Mouse (Mus musculus) MEL (cell line): ENCODE results near the gene Hecw2. TPM values are rescaled to one million over a fixed set of nuclear protein-coding genes. Genes with fewer than 3 reads are reported as not detected.

Experiments
- DNase-seq: peaks from one replicate; pipeline ENCODE4 v3.0.0; 2011; ENCODE audit warnings: low read depth, low spot score
- H3K27ac ChIP-seq: 2 replicates; pipeline ENCODE4 v1.5.1; 2012; ENCODE audit warnings: low read depth, mild to moderate bottlenecking, control low read depth, low read length, moderate library complexity; ENCODE audit not compliant: control insufficient read depth
- H3K27me3 ChIP-seq, 2 experiments: fragments of 150-350 bp in 1 of 2; sonication (generic) in 1 of 2; 2 replicates each; pipeline ENCODE4 v1.6.1; 2012; ENCODE audit warnings: low read length in 2 of 2, mild to moderate bottlenecking in 2 of 2, improper control_type of control experiment in 1 of 2, moderate library complexity in 1 of 2; ENCODE audit not compliant: insufficient read depth in 2 of 2, control insufficient read depth in 1 of 2
- H3K36me3 ChIP-seq, 2 experiments: 2 replicates each; pipeline ENCODE4 v1.6.1; 2012 to 2014; ENCODE audit warnings: low read length in 2 of 2, improper control_type of control experiment in 1 of 2, inconsistent platforms in 1 of 2, mild to moderate bottlenecking in 1 of 2; ENCODE audit not compliant: insufficient read depth in 2 of 2, control insufficient read depth in 1 of 2
- H3K4me1 ChIP-seq, 2 experiments: fragments of 150-350 bp in 1 of 2; sonication (generic) in 1 of 2; 2 replicates each; pipeline ENCODE4 v1.6.1; 2012; ENCODE audit warnings: low read length in 2 of 2, improper control_type of control experiment in 1 of 2, mild to moderate bottlenecking in 1 of 2; ENCODE audit not compliant: insufficient read depth in 2 of 2, control insufficient read depth in 1 of 2
- H3K4me3 ChIP-seq, 2 experiments: fragments of 150-350 bp in 1 of 2; sonication (generic) in 1 of 2; 2 replicates each; pipeline ENCODE4 v1.5.1; 2012; ENCODE audit warnings: low read depth in 2 of 2, low read length in 2 of 2, mild to moderate bottlenecking in 2 of 2, moderate library complexity in 2 of 2, control low read depth in 1 of 2, improper control_type of control experiment in 1 of 2; ENCODE audit not compliant: control insufficient read depth in 1 of 2, insufficient read depth in 1 of 2
- H3K79me2 ChIP-seq: 2 replicates; pipeline ENCODE4 v1.6.1; 2012; ENCODE audit warnings: mild to moderate bottlenecking, low read length, moderate library complexity; ENCODE audit not compliant: control insufficient read depth, poor library complexity, insufficient read depth
- H3K9ac ChIP-seq: 2 replicates; pipeline ENCODE4 v1.6.1; 2012; ENCODE audit warnings: low read depth, mild to moderate bottlenecking, control low read depth, low read length, moderate library complexity; ENCODE audit not compliant: control insufficient read depth, poor library complexity, severe bottlenecking
- H3K9me3 ChIP-seq: fragments of 150-350 bp; sonication (generic); replicated peaks from 2 replicates; pipeline ENCODE4 v1.6.1; 2012; ENCODE audit warnings: mild to moderate bottlenecking, low read length, improper control_type of control experiment, moderate library complexity; ENCODE audit not compliant: insufficient read depth
- BHLHE40 ChIP-seq: IDR thresholded peaks from 2 replicates; pipeline ENCODE4 v1.6.1; 2012; ENCODE audit warnings: low read depth, mild to moderate bottlenecking, inconsistent platforms, low read length, improper control_type of control experiment, borderline replicate concordance
- CHD1 ChIP-seq: IDR thresholded peaks from 2 replicates; pipeline ENCODE4 v1.6.1; 2012; ENCODE audit warnings: low read depth, mild to moderate bottlenecking, inconsistent platforms, low read length, improper control_type of control experiment
- CTCF ChIP-seq, 3 experiments: IDR thresholded peaks in 2 of 3; conservative IDR thresholded peaks in 1 of 3; 2 replicates each; pipeline ENCODE4 v1.5.1; 2011 to 2012; ENCODE audit warnings: low read length in 3 of 3, low read depth in 2 of 3, mild to moderate bottlenecking in 2 of 3, improper control_type of control experiment in 1 of 3, inconsistent platforms in 1 of 3, mixed read lengths in 1 of 3, moderate library complexity in 1 of 3; ENCODE audit not compliant: control insufficient read depth in 1 of 3, insufficient read depth in 1 of 3, poor library complexity in 1 of 3, severe bottlenecking in 1 of 3
- E2F4 ChIP-seq: IDR thresholded peaks from 2 replicates; pipeline ENCODE4 v1.6.1; 2011; ENCODE audit warnings: low read depth, low read length, improper control_type of control experiment, borderline replicate concordance
- JUND ChIP-seq: IDR thresholded peaks from 2 replicates; pipeline ENCODE4 v1.6.1; 2011; ENCODE audit warnings: low read depth, mild to moderate bottlenecking, improper control_type of control experiment, low read length
- KAT2A ChIP-seq: conservative IDR thresholded peaks from 2 replicates; pipeline ENCODE4 v1.6.1; 2012; ENCODE audit warnings: low read depth, low read length, improper control_type of control experiment, inconsistent platforms
- POLR2A ChIP-seq, 2 experiments: IDR thresholded peaks; 2 replicates each; pipeline ENCODE4 v1.6.1; 2011 to 2012; ENCODE audit warnings: low read length in 2 of 2, mild to moderate bottlenecking in 2 of 2, control low read depth in 1 of 2, improper control_type of control experiment in 1 of 2, low read depth in 1 of 2, moderate library complexity in 1 of 2; ENCODE audit not compliant: control insufficient read depth in 1 of 2, insufficient read depth in 1 of 2, poor library complexity in 1 of 2
- POLR2AphosphoS5 ChIP-seq: IDR thresholded peaks from 2 replicates; pipeline ENCODE4 v1.6.1; 2012; ENCODE audit warnings: low read depth, borderline replicate concordance, mild to moderate bottlenecking, inconsistent platforms, low read length, moderate library complexity, mixed read lengths
- TAL1 ChIP-seq: IDR thresholded peaks from 2 replicates; pipeline ENCODE4 v1.6.1; 2012; ENCODE audit warnings: mild to moderate bottlenecking, inconsistent platforms, low read length, moderate library complexity, mixed read lengths
- USF1 ChIP-seq: IDR thresholded peaks from 2 replicates; pipeline ENCODE4 v1.6.1; 2014; ENCODE audit warnings: low read depth, mild to moderate bottlenecking, inconsistent platforms, low read length, improper control_type of control experiment, moderate library complexity
- ZC3H11A ChIP-seq: IDR thresholded peaks from 2 replicates; pipeline ENCODE4 v1.6.1; 2012; ENCODE audit warnings: low read depth, mild to moderate bottlenecking, inconsistent platforms, low read length, improper control_type of control experiment
- ZKSCAN1 ChIP-seq: IDR thresholded peaks from 2 replicates; pipeline ENCODE4 v1.6.1; 2012; ENCODE audit warnings: low read depth, mild to moderate bottlenecking, inconsistent platforms, low read length, improper control_type of control experiment, moderate library complexity
- polyA plus RNA-seq, 2 experiments: library from polyadenylated mRNA; stranded (reverse) in 1 of 2; unstranded in 1 of 2; fragments of >175 nt in 1 of 2; fragments of >200 nt in 1 of 2; gene quantifications; 2 replicates each; pipeline versions ENCODE4 v1.2.1 to v1.2.4; 2012; ENCODE audit warnings: low replicate concordance in 2 of 2, low read depth in 1 of 2; ENCODE audit not compliant: insufficient read length in 2 of 2, insufficient read depth in 1 of 2, missing spikeins in 1 of 2
- total RNA-seq: library from RNA; depleted of rRNA; stranded (reverse); fragments of 300-350 nt; gene quantifications from 2 replicates; pipeline ENCODE4 v1.2.3, GENCODE M21; 2012

Hecw2 gene
- total and polyA plus RNA-seq, 3 experiments, result not detected

DNA sequence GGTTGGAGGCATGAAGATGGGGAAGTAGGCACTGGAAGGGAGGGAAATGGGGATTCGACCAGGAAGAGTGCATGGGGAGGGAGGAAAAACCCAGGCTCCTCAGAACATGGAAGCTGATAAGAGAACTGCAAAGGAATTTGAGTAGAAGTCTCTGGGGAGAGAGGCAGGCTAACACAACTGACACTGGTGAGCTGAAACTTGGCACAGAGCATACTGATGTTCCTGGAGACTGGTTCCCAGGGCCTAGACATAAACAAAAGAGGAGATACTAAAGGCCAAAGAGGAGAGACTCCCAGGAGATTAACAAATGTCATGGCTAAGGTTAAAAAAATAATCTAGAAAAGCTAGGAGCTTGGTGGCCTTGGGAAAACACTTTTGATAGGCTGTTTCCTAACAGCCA, 148.0 kb downstream of the Hecw2 start:
- Histone ChIP-seq H3K79me2 (no peaks in the 10 kb centered on the region), H3K9me3 (no peaks in the 10 kb centered on the region), H3K4me3 (no peak overlapping the region), H3K9ac (no peak overlapping the region), H3K27ac (no peak overlapping the region), H3K4me1 (no peaks in the 10 kb centered on the region), H3K27me3 (no peaks in the 10 kb centered on the region; a peak in 1 of 4 replicates), H3K36me3 (no peaks in the 10 kb centered on the region)
- no peak for TF ChIP-seq CHD1
- no peak for TF ChIP-seq KAT2A
- no peak for TF ChIP-seq ZKSCAN1
- TF ChIP-seq TAL1, result no peak
- TF ChIP-seq ZC3H11A, result no peak
- TF ChIP-seq POLR2A (IDR thresholded peaks at IDR 0.05; ENCODE audit: control insufficient read depth in 1 of 2, insufficient read depth in 1 of 2, low read depth in 1 of 2, low read length in 2 of 2, poor library complexity in 1 of 2), result no peak
- no peak for TF ChIP-seq BHLHE40
- no peak for TF ChIP-seq POLR2AphosphoS5
- no peak for DNase-seq

DNA sequence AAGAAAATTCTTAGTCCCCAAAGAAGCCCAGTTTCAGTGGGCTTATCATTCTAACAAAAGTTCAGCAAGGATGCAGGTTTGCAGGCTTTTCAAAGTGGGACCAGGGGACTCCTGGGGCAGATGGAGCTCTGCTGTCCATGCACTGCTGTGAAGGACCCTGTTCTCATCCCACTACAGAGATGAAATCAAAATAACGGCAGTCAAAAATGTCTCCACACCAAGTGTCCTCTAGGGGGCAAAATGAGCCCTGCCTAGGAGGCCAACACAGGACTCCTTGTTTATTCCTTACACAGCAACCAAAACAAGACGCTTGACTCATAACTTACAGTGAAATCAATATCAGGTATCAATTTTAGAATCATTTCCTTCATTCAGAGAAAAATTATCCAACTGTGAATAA, 155.9 kb downstream of the Hecw2 start:
- no peaks in the 10 kb centered on the region for H3K4me1 ChIP-seq
- no peaks in the 10 kb centered on the region for H3K79me2 ChIP-seq
- no peaks in the 10 kb centered on the region; a peak in 1 of 4 replicates for H3K27me3 ChIP-seq
- no peak overlapping the region for H3K9ac ChIP-seq
- TF ChIP-seq JUND, result no peak
- TF ChIP-seq CTCF (IDR thresholded peaks at IDR 0.05 in 2 of 3, conservative IDR thresholded peaks at IDR 0.05 in 1 of 3; ENCODE audit: control insufficient read depth in 1 of 3, insufficient read depth in 1 of 3, low read depth in 2 of 3, low read length in 3 of 3, poor library complexity in 1 of 3, severe bottlenecking in 1 of 3), result peak in 2 of 3 experiments; percentile 5 to 19; a peak in 1 of 6 replicates
- TF ChIP-seq, all 39 proteins: peak for 1
- Histone ChIP-seq H3K9me3 (no peaks in the 10 kb centered on the region), H3K36me3 (no peaks in the 10 kb centered on the region), H3K4me3 (no peak overlapping the region), H3K27ac (no peak overlapping the region)
- DNase-seq, result peak; percentile 3

DNA sequence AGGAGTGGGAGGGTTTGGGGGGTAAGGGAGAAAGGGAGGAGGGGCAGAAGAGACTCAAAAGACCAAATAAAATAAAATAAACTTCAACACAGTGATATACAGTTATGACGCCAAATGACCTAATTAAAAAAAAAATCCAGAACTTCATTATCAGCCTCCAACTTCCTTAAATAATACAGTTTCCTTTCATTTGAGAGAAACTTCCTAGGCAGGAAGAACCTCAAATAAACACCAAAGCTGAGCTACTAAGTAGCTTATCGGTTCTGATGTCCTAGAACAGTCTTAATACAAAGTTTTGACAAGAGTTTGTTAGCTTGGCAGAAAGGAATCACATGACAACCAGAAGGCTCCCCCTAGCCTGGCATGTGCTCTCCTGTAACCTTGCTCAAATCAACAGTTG, 177.3 kb downstream of the Hecw2 start:
- Histone ChIP-seq H3K27me3 (no peaks in the 10 kb centered on the region), H3K36me3 (no peaks in the 10 kb centered on the region), H3K4me3 (no peak overlapping the region), H3K79me2 (no peaks in the 10 kb centered on the region), H3K27ac (no peak overlapping the region), H3K4me1 (no peaks in the 10 kb centered on the region), H3K9me3 (no peaks in the 10 kb centered on the region), H3K9ac (no peak overlapping the region)
- TF ChIP-seq E2F4, result no peak
- TF ChIP-seq USF1, result no peak
- DNase-seq, result no peak
